In genomic region chr9:14348416-14348815, GRCm38 (mm10) we compare ENCODE assay signal across 8 mouse cellular contexts. TPM values are rescaled to one million over a fixed set of nuclear protein-coding genes. Genes with fewer than 3 reads are reported as not detected.
DNase-seq lines count a peak whose midpoint lies in the region; ATAC-seq and TF ChIP-seq lines count a peak whose summit lies in the region.

No protein-coding gene starts in this region.

- TF ChIP-seq CTCF in cerebellum, adult 2 months (IDR thresholded peaks at IDR 0.05; ENCODE audit: borderline replicate concordance, insufficient read depth, low read depth, low read length), result peak; percentile 58

- H3K4me1 ChIP-seq in cerebellum, adult 2 months (ENCODE audit: control insufficient read depth, insufficient read depth, low read length), result no peaks in the 10 kb centered on the region; the same call in 1 of the 2 replicates
- no peaks in the 10 kb centered on the region for H3K4me1 ChIP-seq in midbrain, embryonic 14.5 days (ENCODE audit: control insufficient read depth, insufficient read depth, low read length)
- H3K4me1 ChIP-seq in midbrain, embryonic 15.5 days, result no peaks in the 10 kb centered on the region

- H3K27me3 ChIP-seq in cerebellum, adult 2 months (ENCODE audit: control insufficient read depth, insufficient read depth, low read length), result no peaks in the 10 kb centered on the region
- H3K27me3 ChIP-seq in midbrain, embryonic 14.5 days (ENCODE audit: control insufficient read depth, insufficient read depth, low read length), result no peaks in the 10 kb centered on the region
- H3K27me3 ChIP-seq in midbrain, embryonic 15.5 days (replicated peaks), result no peaks in the 10 kb centered on the region

- peak; percentile 32 to 42 for DNase-seq in cerebellum, adult 2 months
- no peak for DNase-seq in cerebellum, adult 9-11 months
- peak; percentile 18 for DNase-seq in midbrain, embryonic 14.5 days
- DNase-seq in right cerebral cortex, adult 18-20 months, result no peak
- no peak for DNase-seq in right cerebral cortex, adult 2 months (ENCODE audit: low spot score in 2 of 2)

- no peak overlapping the region for H3K4me3 ChIP-seq in cerebellum, adult 2 months (replicated peaks; ENCODE audit: insufficient read depth, low read depth, low read length)
- no peak overlapping the region for H3K4me3 ChIP-seq in midbrain, embryonic 14.5 days (replicated peaks; ENCODE audit: low read depth, low read length)
- H3K4me3 ChIP-seq in midbrain, embryonic 15.5 days, result no peak overlapping the region

- no peak for ATAC-seq in midbrain, embryonic 14.5 days (ENCODE audit: low FRiP score, low TSS enrichment)
- ATAC-seq in midbrain, embryonic 15.5 days (replicated peaks), result no peak
- peak; percentile 83 for ATAC-seq in erythroid progenitor cell, adult 5-6 weeks (replicated peaks; ENCODE audit: low FRiP score, poor library complexity, severe bottlenecking)
- peak; percentile 71; the same call in 1 of the 2 replicates for ATAC-seq in megakaryocyte-erythroid progenitor cell, adult 5-6 weeks (replicated peaks; ENCODE audit: low FRiP score, low TSS enrichment, poor library complexity, severe bottlenecking)

- no peak overlapping the region for H3K9ac ChIP-seq in midbrain, embryonic 14.5 days (replicated peaks; ENCODE audit: low read length)
- H3K9ac ChIP-seq in midbrain, embryonic 15.5 days, result no peak overlapping the region

- 58% methylated on average over 4 of the region's 4 CpGs for WGBS in cerebellum, adult 2 months
- 59% methylated on average over 4 of the region's 4 CpGs for WGBS in midbrain, embryonic 14.5 days
- WGBS in midbrain, embryonic 15.5 days, result 59% methylated on average over 4 of the region's 4 CpGs

- no peaks in the 10 kb centered on the region for H3K36me3 ChIP-seq in midbrain, embryonic 14.5 days (ENCODE audit: control insufficient read depth, insufficient read depth, low read length)
- no peaks in the 10 kb centered on the region for H3K36me3 ChIP-seq in midbrain, embryonic 15.5 days (replicated peaks)

- H3K4me2 ChIP-seq in midbrain, embryonic 14.5 days (ENCODE audit: low read length), result no peak overlapping the region
- no peak overlapping the region for H3K4me2 ChIP-seq in midbrain, embryonic 15.5 days

- no peaks in the 10 kb centered on the region for H3K9me3 ChIP-seq in midbrain, embryonic 14.5 days (ENCODE audit: control insufficient read depth, low read length)
- no peaks in the 10 kb centered on the region for H3K9me3 ChIP-seq in midbrain, embryonic 15.5 days

- no peak for TF ChIP-seq POLR2A in cerebellum, adult 2 months (IDR thresholded peaks at IDR 0.05; ENCODE audit: borderline replicate concordance, insufficient read depth, low read length)

- H3K27ac ChIP-seq in cerebellum, adult 2 months (ENCODE audit: insufficient read depth, low read length), result no peak overlapping the region
- no peak overlapping the region for H3K27ac ChIP-seq in midbrain, embryonic 14.5 days (replicated peaks; ENCODE audit: low read depth, low read length)
- no peak overlapping the region for H3K27ac ChIP-seq in midbrain, embryonic 15.5 days

RNA-seq across cellular contexts. Expression of gene Endod1, which starts 32.9 kb away (rescaled TPM):
- 106 and 123 TPM in 2 replicates for polyA plus RNA-seq in cerebellum, adult 2 months (2012; rRNA removed)
- 20.1 and 22.4 TPM in 2 replicates for polyA plus RNA-seq in midbrain, embryonic 14.5 days (2014; fragmentation: Nextera tagmentation; extraction: Ambion mirVana)
- 25.8 and 27.4 TPM in 2 replicates for polyA plus RNA-seq in midbrain, embryonic 15.5 days (2015; fragmentation: Nextera tagmentation; extraction: Ambion mirVana)
- 149 TPM in 2 replicates for total RNA-seq in erythroid progenitor cell, adult 5-6 weeks (2015; ENCODE audit: low replicate concordance)
- 185 and 206 TPM in 2 replicates for total RNA-seq in erythroid progenitor cell, adult 5-6 weeks (2017; ENCODE audit: low replicate concordance)
- total RNA-seq in megakaryocyte-erythroid progenitor cell, adult 5-6 weeks (2014; fragmentation: Nextera tagmentation), result 28.0 and 34.4 TPM in 2 replicates
- total RNA-seq in megakaryocyte-erythroid progenitor cell, adult 5-6 weeks (2017), result 22.9 and 31.4 TPM in 2 replicates

Comparison
In these comparisons a context has a peak if more than half of its experiments do, and no peak if none do; other contexts are left out.
1. DNase-seq: peak in cerebellum, adult 2 months (2 of 2) and midbrain, embryonic 14.5 days (single experiment); none in cerebellum, adult 9-11 months (single experiment), right cerebral cortex, adult 18-20 months (single experiment) and right cerebral cortex, adult 2 months (0 of 2).
2. ATAC-seq: peak in erythroid progenitor cell, adult 5-6 weeks (single experiment) and megakaryocyte-erythroid progenitor cell, adult 5-6 weeks (single experiment); none in midbrain, embryonic 14.5 days (single experiment) and midbrain, embryonic 15.5 days (single experiment).